Mouse (Mus musculus): ENCODE measurements around the gene Ccdc125. TPM values are rescaled to one million over a fixed set of nuclear protein-coding genes. Genes with fewer than 3 reads are reported as not detected.
A peak's percentile ranks its signal among the peaks of the same experiment; 100 is the strongest.
"Not testable (repeated sequence)": the region's sequence is repeated elsewhere in the genome, so short reads cannot be mapped to it uniquely, and the experiment has no call there.

Gene Ccdc125
- polyA plus RNA-seq, 1 experiment from 2014 or later = 6.4 TPM

DNA sequence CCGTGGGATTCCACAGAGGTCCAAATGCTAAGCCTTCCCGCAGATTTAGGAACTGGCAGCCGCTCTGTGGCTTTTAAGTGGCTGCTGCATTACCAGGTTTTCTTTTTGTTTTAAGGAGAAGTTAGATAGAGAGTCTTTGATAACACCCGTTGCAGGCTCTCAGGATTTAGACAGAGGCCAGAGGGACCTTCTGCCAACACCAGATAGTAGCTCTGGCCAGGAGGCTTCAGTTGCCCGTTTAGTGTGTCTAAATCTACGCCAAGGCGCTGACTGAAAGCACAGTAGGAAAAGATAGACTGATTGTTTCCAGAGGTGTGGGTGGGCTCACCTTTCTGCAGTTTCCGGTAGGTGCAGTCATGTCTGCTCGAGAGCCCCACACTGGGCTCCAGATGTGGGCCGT is 55.7 kb downstream of the Ccdc125 start:
- no peak overlapping the region for H3K4me3 ChIP-seq
- H3K27me3 ChIP-seq (replicated peaks) = no peaks in the 10 kb centered on the region
- peak overlapping the region; percentile 44 for H3K4me2 ChIP-seq
- H3K27ac ChIP-seq = peak overlapping the region; percentile 63; the same call in 1 of the 2 replicates
- H3K36me3 ChIP-seq = peaks cover 67% of the 10 kb centered on the region
- peak overlapping the region; percentile 40; the same call in 1 of the 2 replicates for H3K9ac ChIP-seq
- peak; percentile 74 for ATAC-seq
- 30% methylated on average over 10 of the region's 10 CpGs for WGBS (ENCODE audit: insufficient replicate concordance)
- H3K4me1 ChIP-seq = peaks cover 59% of the 10 kb centered on the region
- no peaks in the 10 kb centered on the region for H3K9me3 ChIP-seq (replicated peaks)

DNA sequence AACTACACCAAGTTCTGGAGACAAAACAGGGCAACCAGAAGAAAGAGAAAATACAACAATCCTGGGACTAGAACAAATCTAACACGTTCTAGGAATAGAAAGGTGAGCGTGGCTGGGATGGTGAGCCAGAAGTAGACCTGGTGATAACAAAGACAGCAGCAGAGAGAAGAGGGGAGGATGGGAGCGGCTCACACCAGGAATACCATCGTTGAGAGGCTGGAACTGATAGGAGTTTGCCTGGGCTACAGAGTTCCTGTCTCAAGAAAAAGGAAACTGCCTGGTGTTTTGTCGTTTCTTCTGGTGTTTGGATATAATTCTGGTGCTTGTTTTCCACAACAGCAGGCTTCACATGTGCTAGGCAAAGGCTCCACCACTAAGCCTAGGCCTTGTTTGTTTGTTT is 58.6 kb downstream of the Ccdc125 start:
- no peaks in the 10 kb centered on the region for H3K27me3 ChIP-seq (replicated peaks)
- H3K4me1 ChIP-seq = peaks cover 64% of the 10 kb centered on the region
- no peaks in the 10 kb centered on the region for H3K9me3 ChIP-seq (replicated peaks)
- 0 out of 2 replicates have a peak overlapping the region, but pooled peaks have one; percentile 14 for H3K27ac ChIP-seq
- no peak overlapping the region for H3K4me3 ChIP-seq
- WGBS (ENCODE audit: insufficient replicate concordance) = 61% methylated on average over 5 of the region's 5 CpGs
- H3K36me3 ChIP-seq = peaks cover 42% of the 10 kb centered on the region
- no peak for ATAC-seq
- H3K4me2 ChIP-seq = no peak overlapping the region
- no peak overlapping the region for H3K9ac ChIP-seq

DNA sequence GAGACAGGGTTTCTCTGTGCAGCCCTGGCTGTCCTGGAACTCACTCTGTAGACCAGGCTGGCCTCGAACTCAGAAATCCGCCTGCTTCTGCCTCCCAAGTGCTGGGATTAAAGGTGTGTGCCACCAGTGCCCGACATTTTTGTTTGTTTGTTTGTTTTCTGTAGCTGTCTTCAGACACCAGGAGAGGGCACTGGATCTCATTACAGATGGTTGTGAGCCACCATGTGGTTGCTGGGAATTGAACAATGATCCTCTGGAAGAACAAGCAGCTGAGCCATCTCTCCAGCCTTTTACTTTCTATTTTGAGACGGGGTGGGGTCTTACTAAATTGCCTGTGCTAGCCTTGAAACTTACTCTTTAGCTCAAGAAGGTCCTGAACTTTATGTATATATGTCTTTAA is 59.0 kb downstream of the Ccdc125 start:
- 0 out of 2 replicates have a peak overlapping the region, but pooled peaks have one; percentile 14 for H3K27ac ChIP-seq
- not testable (repeated sequence) for H3K27me3 ChIP-seq (replicated peaks); H3K9ac ChIP-seq; ATAC-seq; H3K9me3 ChIP-seq (replicated peaks); H3K4me3 ChIP-seq
- H3K4me2 ChIP-seq = peak overlapping the region; percentile 88; the same call in 1 of the 2 replicates
- peaks cover 41% of the 10 kb centered on the region for H3K36me3 ChIP-seq
- WGBS (ENCODE audit: insufficient replicate concordance) = 89% methylated on average over 4 of the region's 4 CpGs
- peaks cover 64% of the 10 kb centered on the region for H3K4me1 ChIP-seq

DNA sequence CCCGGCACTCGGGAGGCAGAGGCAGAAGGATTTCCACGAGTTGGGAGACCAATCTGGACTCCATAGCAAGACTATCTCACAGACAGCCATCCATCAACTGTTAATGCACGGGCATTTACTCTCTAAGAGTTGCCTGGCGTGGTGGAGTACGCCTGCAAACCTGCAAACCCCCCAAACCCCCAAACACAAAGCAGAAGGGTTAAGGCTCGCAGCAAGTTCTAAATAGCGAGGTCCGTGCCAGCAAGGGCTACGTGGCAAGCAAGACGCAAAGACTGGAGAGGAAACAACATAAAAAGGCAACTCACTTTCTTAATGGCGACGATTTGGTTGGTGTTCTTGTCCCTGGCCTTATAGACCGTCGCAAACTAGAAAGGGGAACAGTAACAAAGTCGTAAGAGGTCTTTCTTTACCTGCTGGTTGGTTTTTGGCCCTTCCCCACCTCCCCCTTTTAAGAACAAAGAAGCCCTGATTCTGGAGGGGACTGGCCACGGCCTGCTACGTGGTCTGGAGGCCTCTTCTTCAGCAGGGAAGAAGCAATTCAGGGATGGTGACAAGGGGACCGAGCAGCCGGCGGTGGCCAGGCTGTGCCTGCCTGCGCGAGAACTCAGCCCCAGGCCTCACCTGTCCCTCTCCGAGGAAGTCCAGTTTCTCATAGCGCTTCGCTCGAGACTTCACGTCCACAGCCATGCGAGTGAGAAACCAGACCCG is 60.8 kb downstream of the Ccdc125 start:
- ATAC-seq = peak; percentile 82
- Histone ChIP-seq H3K9me3 (replicated peaks) (no peaks in the 10 kb centered on the region), H3K4me1 (peaks cover 47% of the 10 kb centered on the region), H3K27me3 (replicated peaks) (no peaks in the 10 kb centered on the region), H3K9ac (peak overlapping the region; percentile 87), H3K4me2 (peak overlapping the region; percentile 88), H3K27ac (peak overlapping the region; percentile 82), H3K4me3 (peak overlapping the region; percentile 85), H3K36me3 (peaks cover 36% of the 10 kb centered on the region)
- under 1% methylated on average over 30 of the region's 30 CpGs for WGBS (ENCODE audit: insufficient replicate concordance)

DNA sequence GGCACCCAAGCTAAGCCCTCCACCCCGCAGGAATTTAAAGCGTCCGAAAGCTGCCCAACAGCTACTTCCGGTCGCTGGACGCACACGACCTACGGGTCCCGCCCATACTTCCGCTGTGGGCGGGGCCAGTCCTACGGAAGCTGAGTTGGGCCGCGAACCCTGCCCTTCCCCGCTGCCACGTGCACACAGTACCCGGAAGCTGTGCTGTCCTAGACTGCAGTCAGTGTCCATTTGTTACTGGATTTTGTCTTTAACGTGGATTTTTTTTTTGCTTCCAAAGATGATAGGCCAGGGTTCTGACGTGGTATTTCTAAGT is 61.3 kb downstream of the Ccdc125 start, which contains the start of gene Cdk7:
Gene Cdk7, minus strand, starts transcription at position 79 of the 316 bp plus-strand sequence.
- H3K9me3 ChIP-seq (replicated peaks) = no peaks in the 10 kb centered on the region
- H3K27ac ChIP-seq = peak within 1 kb of the TSS; percentile 82
- WGBS (ENCODE audit: insufficient replicate concordance) = 0% methylated on average over 19 of the region's 19 CpGs
- ATAC-seq = peak; percentile 97
- peaks cover 39% of the 10 kb centered on the region for H3K36me3 ChIP-seq
- H3K4me3 ChIP-seq = peak within 1 kb of the TSS; percentile 85
- H3K27me3 ChIP-seq (replicated peaks) = no peaks in the 10 kb centered on the region
- peaks cover 42% of the 10 kb centered on the region for H3K4me1 ChIP-seq
- peak within 1 kb of the TSS; percentile 88 for H3K4me2 ChIP-seq
- peak within 1 kb of the TSS; percentile 87 for H3K9ac ChIP-seq

DNA sequence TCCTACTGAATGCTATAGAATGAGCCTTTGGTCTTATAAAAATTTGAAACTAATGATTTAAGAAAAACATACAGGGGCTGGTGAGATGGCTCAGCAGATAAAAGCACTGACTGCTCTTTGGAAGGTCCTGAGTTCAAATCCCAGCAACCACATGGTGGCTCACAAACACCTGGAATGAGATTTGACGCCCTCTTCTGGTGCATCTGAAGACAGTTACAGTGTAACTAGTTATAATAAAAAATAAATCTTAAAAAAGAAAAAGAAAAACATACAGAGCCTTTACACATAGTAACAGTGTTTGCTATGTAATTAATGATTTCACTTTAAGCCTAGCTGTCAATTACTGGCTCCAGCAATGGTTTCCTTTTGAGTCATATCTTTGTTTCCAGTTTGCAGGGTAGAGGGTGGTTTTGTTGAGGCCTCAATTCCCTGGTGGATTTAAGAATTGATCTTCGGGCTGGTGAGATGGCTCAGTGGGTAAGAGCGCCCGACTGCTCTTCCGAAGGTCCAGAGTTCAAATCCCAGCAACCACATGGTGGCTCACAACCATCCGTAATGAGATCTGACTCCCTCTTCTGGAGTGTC is 62.0 kb downstream of the Ccdc125 start:
- H3K36me3 ChIP-seq = peaks cover 44% of the 10 kb centered on the region
- peaks cover 38% of the 10 kb centered on the region for H3K4me1 ChIP-seq
- peak overlapping the region; percentile 85; the same call in 1 of the 2 replicates for H3K4me3 ChIP-seq
- not testable (repeated sequence) for H3K27ac ChIP-seq; H3K9ac ChIP-seq; H3K27me3 ChIP-seq (replicated peaks); ATAC-seq; H3K9me3 ChIP-seq (replicated peaks)
- WGBS (ENCODE audit: insufficient replicate concordance) = 83% methylated on average over 6 of the region's 6 CpGs
- H3K4me2 ChIP-seq = peak overlapping the region; percentile 88

DNA sequence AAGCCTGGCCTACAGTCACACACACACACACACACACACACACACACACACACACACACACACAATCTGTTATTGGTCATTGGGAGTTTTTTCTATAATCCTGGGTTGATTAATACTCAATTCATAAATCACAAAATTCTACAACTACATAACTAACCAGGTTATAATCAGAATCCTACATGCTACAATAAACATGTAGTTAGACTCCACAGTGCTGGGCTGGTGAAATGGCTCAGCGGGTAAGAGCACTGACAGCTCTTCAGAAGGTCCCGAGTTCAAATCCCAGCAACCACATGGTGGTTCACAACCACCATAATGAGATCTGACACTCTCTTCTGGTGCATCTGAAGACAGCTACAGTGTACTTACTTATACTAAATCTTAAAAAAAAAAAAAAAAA is 63.2 kb downstream of the Ccdc125 start:
- Histone ChIP-seq H3K4me1 (peaks cover 30% of the 10 kb centered on the region), H3K27ac (no peak overlapping the region), H3K9me3 (replicated peaks) (no peaks in the 10 kb centered on the region), H3K4me3 (no peak overlapping the region), H3K4me2 (no peak overlapping the region), H3K9ac (no peak overlapping the region), H3K27me3 (replicated peaks) (no peaks in the 10 kb centered on the region), H3K36me3 (peaks cover 42% of the 10 kb centered on the region)
- 88% methylated on average over 2 of the region's 2 CpGs for WGBS (ENCODE audit: insufficient replicate concordance)
- no peak for ATAC-seq

DNA sequence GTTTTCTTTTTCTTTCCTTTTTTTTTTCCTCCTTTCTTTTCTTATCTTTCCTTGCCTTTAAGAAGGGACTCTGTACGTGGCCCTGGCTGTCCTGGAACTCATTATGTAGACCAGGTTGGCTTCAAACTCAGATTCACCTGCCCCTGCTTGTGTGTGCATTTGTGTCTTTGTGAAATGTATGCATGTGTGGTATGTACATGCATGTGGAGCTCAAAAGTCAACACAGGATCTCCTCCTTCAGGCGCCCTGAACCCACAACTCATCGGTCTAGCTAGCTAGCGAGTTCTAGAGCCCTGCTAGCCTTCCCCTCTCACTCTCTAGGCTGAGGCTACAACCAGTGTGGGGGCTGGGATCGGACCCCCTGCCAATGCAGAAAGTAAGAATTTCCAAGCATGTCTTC is 73.3 kb downstream of the Ccdc125 start:
- Histone ChIP-seq H3K4me3 (peak overlapping the region; percentile 85), H3K27me3 (replicated peaks) (no peaks in the 10 kb centered on the region), H3K36me3 (peaks cover 26% of the 10 kb centered on the region), H3K9me3 (replicated peaks) (no peaks in the 10 kb centered on the region), H3K9ac (peak overlapping the region; percentile 63), H3K27ac (peak overlapping the region; percentile 71), H3K4me2 (peak overlapping the region; percentile 79), H3K4me1 (peaks cover 66% of the 10 kb centered on the region)
- ATAC-seq = no peak
- WGBS (ENCODE audit: insufficient replicate concordance) = 78% methylated on average over 5 of the region's 5 CpGs

DNA sequence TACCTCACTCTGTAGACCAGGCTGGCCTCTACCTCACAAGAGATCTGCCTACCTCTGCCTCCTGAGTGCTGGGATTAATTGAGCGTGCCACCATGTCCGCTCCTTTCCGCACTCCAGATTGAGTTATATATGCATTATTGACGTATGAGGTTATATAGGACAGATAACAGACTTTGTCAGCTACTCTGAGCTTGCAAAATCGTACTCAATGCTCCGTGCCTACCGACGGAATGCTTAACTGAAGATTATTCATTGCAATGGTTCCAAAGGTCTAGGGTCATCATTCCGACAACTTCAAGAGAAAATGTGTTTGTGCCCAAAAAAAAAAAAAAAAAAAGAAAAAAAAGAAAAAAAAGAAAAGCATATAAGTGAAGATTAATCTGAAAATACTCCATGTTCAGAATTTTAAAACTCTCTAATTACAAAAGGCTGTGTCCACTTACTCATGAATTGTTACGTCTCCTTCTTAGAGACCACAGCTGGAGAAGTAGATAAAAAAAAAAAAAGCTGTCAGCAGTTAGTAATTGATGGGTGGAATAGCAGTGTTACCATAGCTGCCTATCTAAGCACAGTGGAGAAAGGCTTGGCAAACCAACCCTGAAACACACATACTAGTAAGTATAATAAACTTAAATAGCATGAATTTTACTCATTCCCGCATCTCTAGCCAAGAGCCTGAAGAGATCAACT is 74.0 kb downstream of the Ccdc125 start:
- Histone ChIP-seq H3K36me3 (peaks cover 20% of the 10 kb centered on the region), H3K4me1 (peaks cover 69% of the 10 kb centered on the region), H3K4me3 (peak overlapping the region; percentile 85), H3K9me3 (replicated peaks) (no peaks in the 10 kb centered on the region), H3K27ac (peak overlapping the region; percentile 93), H3K4me2 (peak overlapping the region; percentile 79), H3K9ac (peak overlapping the region; percentile 86), H3K27me3 (replicated peaks) (no peaks in the 10 kb centered on the region)
- ATAC-seq = peak; percentile 51
- 60% methylated on average over 11 of the region's 11 CpGs for WGBS (ENCODE audit: insufficient replicate concordance)

DNA sequence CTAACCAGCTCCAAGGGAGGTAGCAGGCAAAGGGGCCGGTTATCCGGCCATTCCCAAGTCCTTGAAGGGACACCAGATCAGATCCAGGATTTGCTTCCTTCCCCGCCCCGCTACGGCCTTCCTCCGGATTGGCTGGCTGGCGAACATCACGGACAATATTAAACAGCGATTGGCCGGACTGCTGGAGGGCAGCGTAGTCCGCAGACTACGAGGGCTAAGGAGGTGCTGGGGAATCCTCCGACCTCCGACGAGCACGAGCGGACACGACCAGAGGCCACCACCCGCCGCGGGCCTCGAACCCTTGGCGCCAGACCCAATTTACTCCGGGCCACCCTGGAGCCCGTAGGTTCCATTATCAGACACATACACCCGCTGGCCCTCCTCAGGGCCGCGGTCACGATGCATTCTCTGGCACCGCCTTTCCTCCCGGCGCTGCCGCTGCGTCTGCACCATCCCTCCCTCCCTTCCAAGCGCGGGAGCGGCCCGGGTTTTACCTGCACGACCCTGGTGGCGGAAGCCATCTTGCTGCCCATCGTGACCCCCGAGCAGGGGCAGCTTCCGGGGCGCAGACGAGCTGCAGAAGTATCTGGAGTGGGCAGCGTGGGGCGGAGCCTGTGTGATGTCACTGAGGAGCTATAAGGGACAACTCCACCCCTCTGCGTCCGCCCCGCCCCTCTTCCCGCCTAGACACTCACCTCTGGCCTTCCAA is 74.7 kb downstream of the Ccdc125 start, which contains the start of gene Mrps36:
Gene Mrps36, minus strand, starts transcription at position 624 of the 709 bp plus-strand sequence.
- H3K27ac ChIP-seq = peak within 1 kb of the TSS; percentile 93
- no peaks in the 10 kb centered on the region for H3K9me3 ChIP-seq (replicated peaks)
- H3K27me3 ChIP-seq (replicated peaks) = no peaks in the 10 kb centered on the region
- H3K4me1 ChIP-seq = peaks cover 76% of the 10 kb centered on the region
- peak within 1 kb of the TSS; percentile 86 for H3K9ac ChIP-seq
- H3K4me2 ChIP-seq = peak within 1 kb of the TSS; percentile 79
- WGBS (ENCODE audit: insufficient replicate concordance) = under 1% methylated on average over 52 of the region's 52 CpGs
- ATAC-seq = peak; percentile 90
- peaks cover 13% of the 10 kb centered on the region for H3K36me3 ChIP-seq
- H3K4me3 ChIP-seq = peak within 1 kb of the TSS; percentile 85

DNA sequence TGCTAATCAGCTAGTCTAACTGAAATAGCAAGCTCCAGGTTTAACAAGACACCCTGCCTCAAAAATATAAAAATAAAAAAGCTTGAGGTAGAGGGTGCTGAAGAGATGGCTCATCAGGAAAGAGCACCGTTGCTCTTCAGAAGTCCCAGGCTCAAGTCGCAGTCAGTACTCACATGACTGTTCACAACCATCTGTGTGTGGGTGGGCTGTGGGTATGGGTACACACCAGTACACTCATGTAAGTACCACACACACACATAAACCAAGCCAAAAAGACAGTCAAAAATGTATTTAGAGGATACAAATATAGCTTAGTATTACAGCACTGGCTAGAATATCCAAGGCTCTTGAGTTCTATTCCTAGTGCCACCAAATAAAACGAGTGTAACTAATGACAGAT is 76.6 kb downstream of the Ccdc125 start:
- no peaks in the 10 kb centered on the region for H3K27me3 ChIP-seq (replicated peaks)
- no peaks in the 10 kb centered on the region for H3K36me3 ChIP-seq
- H3K4me3 ChIP-seq = no peak overlapping the region
- WGBS (ENCODE audit: insufficient replicate concordance) = 85% methylated on average over 3 of the region's 3 CpGs
- no peak overlapping the region for H3K9ac ChIP-seq
- ATAC-seq = no peak
- no peaks in the 10 kb centered on the region for H3K9me3 ChIP-seq (replicated peaks)
- H3K27ac ChIP-seq = peak overlapping the region; percentile 53
- peaks cover 86% of the 10 kb centered on the region for H3K4me1 ChIP-seq
- no peak overlapping the region for H3K4me2 ChIP-seq
